ENCODE assay signal across 20 mouse cellular contexts in genomic region chr12:21480226-21480625, GRCm38 (mm10).
DNase-seq lines count a peak whose midpoint lies in the region; ATAC-seq and TF ChIP-seq lines count a peak whose summit lies in the region.
"Had no signal": no experiment of that assay in that cellular context is flagged by ENCODE, and none has a peak within 500 bp of the region (broad histone marks: within the 10 kb centered on the region; RNA-seq: fewer than 3 reads in every experiment).

No protein-coding gene starts in this region.

- H3K27ac ChIP-seq in thymus, adult 2 months (ENCODE audit: control insufficient read depth, insufficient read depth, low read length): no peak overlapping the region
- H3K27ac ChIP-seq in cerebellum, adult 2 months (ENCODE audit: insufficient read depth, low read length): no peak overlapping the region
- no peak overlapping the region for H3K27ac ChIP-seq in left cerebral cortex, adult 2 months
- H3K27ac ChIP-seq: limb, embryonic 12.5 days; liver, embryonic 15.5 days; midbrain, embryonic 12.5 days had no signal

- DNase-seq in CD4-positive, CD25-positive, alpha-beta regulatory T cell, adult 2 months (ENCODE audit: low read depth, low spot score): peak; percentile 26
- peak; percentile 10 for DNase-seq in thymus, postnatal 25 days
- no peak for DNase-seq in thymus, adult 2 months
- no peak for DNase-seq in cerebellum, adult 2 months
- no peak for DNase-seq in layer of hippocampus, postnatal 10 days (ENCODE audit: low spot score in 2 of 2)
- DNase-seq in left cerebral cortex, adult 2 months (ENCODE audit: extremely low spot score in 1 of 2, low spot score in 2 of 2): no peak
- DNase-seq: adrenal gland, adult 2 months; cerebellum, postnatal 25 days; forebrain, postnatal 0 days; heart, postnatal 36 days; kidney, adult 11 months; kidney, postnatal 25 days; lung, postnatal 10 days had no signal

- TF ChIP-seq POLR2A in thymus, adult 2 months (IDR thresholded peaks at IDR 0.05; ENCODE audit: control insufficient read depth, extremely low read depth, insufficient read depth, low read length, poor library complexity): no peak
- TF ChIP-seq POLR2A in cerebellum, adult 2 months (IDR thresholded peaks at IDR 0.05; ENCODE audit: borderline replicate concordance, insufficient read depth, low read length): no peak

- no peak overlapping the region for H3K4me3 ChIP-seq in thymus, adult 2 months (ENCODE audit: control insufficient read depth, insufficient read depth, low read length)
- no peak overlapping the region for H3K4me3 ChIP-seq in cerebellum, adult 2 months (replicated peaks; ENCODE audit: insufficient read depth, low read depth, low read length)
- no peak overlapping the region for H3K4me3 ChIP-seq in left cerebral cortex, adult 2 months
- H3K4me3 ChIP-seq: heart, embryonic 12.5 days; limb, embryonic 12.5 days; liver, embryonic 15.5 days; midbrain, embryonic 12.5 days had no signal

- no peaks in the 10 kb centered on the region for H3K4me1 ChIP-seq in thymus, adult 2 months (replicated peaks; ENCODE audit: control insufficient read depth, insufficient read depth, low read length)
- H3K4me1 ChIP-seq in cerebellum, adult 2 months (ENCODE audit: control insufficient read depth, insufficient read depth, low read length): 0 out of 2 replicates have a peak, but pooled peaks cover 2% of the 10 kb centered on the region
- H3K4me1 ChIP-seq: heart, embryonic 12.5 days; limb, embryonic 12.5 days; liver, embryonic 15.5 days; midbrain, embryonic 12.5 days had no signal

- H3K27me3 ChIP-seq in thymus, adult 2 months (ENCODE audit: control insufficient read depth, insufficient read depth, low read length): no peaks in the 10 kb centered on the region
- no peaks in the 10 kb centered on the region; the same call in 1 of the 2 replicates for H3K27me3 ChIP-seq in cerebellum, adult 2 months (ENCODE audit: control insufficient read depth, insufficient read depth, low read length)
- H3K27me3 ChIP-seq: heart, embryonic 12.5 days; limb, embryonic 12.5 days; liver, embryonic 15.5 days; midbrain, embryonic 12.5 days had no signal

- intact Hi-C loops in left cerebral cortex, adult 2 months (cut with DNase I): no loop called here

- ATAC-seq in CD4-positive, CD25-positive, alpha-beta regulatory T cell, adult 4 months: no peak
- peak; percentile 88 for ATAC-seq in megakaryocyte, adult 5-6 weeks (ENCODE audit: poor library complexity, severe bottlenecking)
- ATAC-seq: forebrain, postnatal 0 days; hindbrain, embryonic 16.5 days had no signal

- H3K36me3 ChIP-seq in thymus, adult 2 months (ENCODE audit: control insufficient read depth, insufficient read depth, low read length): no peaks in the 10 kb centered on the region
- H3K36me3 ChIP-seq: heart, embryonic 12.5 days; limb, embryonic 12.5 days; liver, embryonic 15.5 days; midbrain, embryonic 12.5 days had no signal

- TF ChIP-seq CTCF in thymus, adult 2 months (IDR thresholded peaks at IDR 0.05; ENCODE audit: borderline replicate concordance, control insufficient read depth, extremely low read depth, insufficient read depth, low read length, poor library complexity): no peak
- no peak for TF ChIP-seq CTCF in cerebellum, adult 2 months (IDR thresholded peaks at IDR 0.05; ENCODE audit: borderline replicate concordance, insufficient read depth, low read depth, low read length)
- no peak for TF ChIP-seq CTCF in left cerebral cortex, adult 2 months (IDR thresholded peaks at IDR 0.05)

- WGBS in thymus, adult 2 months: 2% methylated on average over 2 of the region's 2 CpGs
- WGBS in cerebellum, adult 2 months: 70% methylated on average over 2 of the region's 2 CpGs

Comparison
In these comparisons a context has a peak if more than half of its experiments do, and no peak if none do; other contexts are left out.
1. DNase-seq: peak in CD4-positive, CD25-positive, alpha-beta regulatory T cell, adult 2 months (single experiment) and thymus, postnatal 25 days (single experiment); none in thymus, adult 2 months (single experiment), cerebellum, adult 2 months (0 of 2), layer of hippocampus, postnatal 10 days (0 of 2) and left cerebral cortex, adult 2 months (0 of 2).